Mouse (Mus musculus) forebrain, postnatal 0 days (tissue): ENCODE results near the gene Ddx31. TPM values are rescaled to one million over a fixed set of nuclear protein-coding genes. Genes with fewer than 3 reads are reported as not detected.

Source experiments
- ATAC-seq: fragments of 200-750 bp; cut with Nextera tagmentation; 2 replicates; pipeline ENCODE4 v1.8.0; 2017; ENCODE audit warnings: mild to moderate bottlenecking, moderate library complexity
- DNase-seq: peaks from one replicate; pipeline ENCODE4 v3.0.0-alpha.2; 2015
- H3K27ac ChIP-seq: fragments of 300-500 bp; sonication (generic); 2 replicates; pipeline ENCODE4 v1.5.1; 2014; ENCODE audit warnings: low read depth, mild to moderate bottlenecking, antibody characterized with exemption, low read length, moderate library complexity, mixed read lengths
- H3K27me3 ChIP-seq: fragments of 300-500 bp; sonication (generic); 2 replicates; pipeline ENCODE4 v1.6.1; 2014; ENCODE audit warnings: mild to moderate bottlenecking, low read length, mixed read lengths; ENCODE audit not compliant: insufficient read depth
- H3K36me3 ChIP-seq: fragments of 300-500 bp; sonication (generic); 2 replicates; pipeline ENCODE4 v1.6.1; 2014; ENCODE audit warnings: mild to moderate bottlenecking, moderate library complexity; ENCODE audit not compliant: insufficient read depth
- H3K4me1 ChIP-seq: fragments of 300-500 bp; sonication (generic); 2 replicates; pipeline ENCODE4 v1.6.1; 2014; ENCODE audit warnings: antibody characterized with exemption; ENCODE audit not compliant: insufficient read depth
- H3K4me2 ChIP-seq: fragments of 300-500 bp; sonication (generic); 2 replicates; pipeline ENCODE4 v1.6.1; 2014; ENCODE audit warnings: low read depth, mild to moderate bottlenecking, moderate library complexity
- H3K4me3 ChIP-seq: fragments of 300-500 bp; sonication (generic); 2 replicates; pipeline ENCODE4 v1.5.1; 2014; ENCODE audit warnings: low read depth, low read length, mixed read lengths
- H3K9ac ChIP-seq: fragments of 300-500 bp; sonication (generic); 2 replicates; pipeline ENCODE4 v1.6.1; 2014; ENCODE audit warnings: mild to moderate bottlenecking
- H3K9me3 ChIP-seq: fragments of 300-500 bp; sonication (generic); 2 replicates; pipeline ENCODE4 v1.6.1; 2016; ENCODE audit warnings: low read length
- CTCF ChIP-seq: sonication (generic); IDR thresholded peaks from 2 replicates; pipeline ENCODE4 v1.5.1; 2016; ENCODE audit warnings: antibody characterized with exemption, control low read depth, low read depth
- WGBS: fragments of 180-500 bp; shearing (Covaris S2); extraction: QIAGEN DNeasy Blood & Tissue Kit; methylation state at CpG from one replicate; pipeline ENCODE4 v1.1.7; 2014; 5-methylcytosine and 5-hydroxymethylcytosine counted together
- polyA plus RNA-seq: library from polyadenylated mRNA; unstranded; fragments of >200 nt; fragmentation: Nextera tagmentation; extraction: Ambion mirVana; gene quantifications from 2 replicates; pipeline ENCODE4 v1.2.1, GENCODE M21; 2015
- total RNA-seq: library from RNA; depleted of rRNA; stranded (reverse); fragments of >200 nt; gene quantifications from 2 replicates; pipeline ENCODE4 v1.2.3, GENCODE M21; 2014; rRNA removed

The Ddx31 gene
- total and polyA plus RNA-seq, 2 experiments from 2014 or later, result 10.0 to 22.3 TPM

DNA sequence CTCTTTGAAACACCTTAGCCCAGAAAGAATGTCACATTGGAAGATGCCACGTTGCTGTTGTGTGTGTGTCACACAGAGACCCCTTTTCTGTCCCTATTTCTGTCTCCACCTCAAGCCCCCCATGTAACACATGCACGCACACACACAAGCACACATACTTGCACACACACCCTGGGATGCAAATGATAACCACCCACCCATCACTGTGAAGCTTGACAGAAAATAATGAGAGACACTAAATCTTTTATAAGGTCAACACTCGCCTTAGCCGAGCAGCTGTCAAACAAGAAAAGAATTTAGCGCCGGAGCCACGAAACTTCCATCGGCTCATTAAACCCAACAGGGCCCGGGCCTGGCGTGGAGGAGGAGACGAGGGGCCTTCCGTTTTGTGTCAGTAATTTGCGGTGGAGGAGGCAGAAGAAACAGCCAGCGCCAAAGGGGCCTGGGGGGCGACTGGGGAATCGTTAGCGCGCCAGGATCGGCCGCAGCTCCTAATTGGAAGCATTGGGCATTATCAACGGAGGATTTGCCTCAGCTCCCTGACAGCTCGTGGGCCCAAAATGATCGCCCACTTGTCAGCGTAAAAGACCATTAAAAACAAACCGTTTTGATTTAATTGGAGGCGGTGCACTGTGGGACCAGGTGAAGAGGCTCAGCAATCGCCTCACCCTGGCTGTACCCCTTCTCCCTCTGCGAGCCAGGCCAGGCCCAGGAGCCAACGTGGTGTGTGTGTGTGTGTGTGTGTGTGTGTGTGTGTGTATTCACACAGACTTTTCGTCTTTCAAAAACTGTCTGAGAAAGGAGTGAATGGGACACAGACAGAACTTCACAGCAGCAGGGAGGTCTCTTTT, 103.7 kb downstream of the Ddx31 start:
- Histone ChIP-seq H3K4me3 (no peak overlapping the region), H3K4me1 (no peaks in the 10 kb centered on the region), H3K27ac (no peak overlapping the region), H3K9ac (no peak overlapping the region), H3K27me3 (no peaks in the 10 kb centered on the region), H3K4me2 (0 out of 2 replicates have a peak overlapping the region, but pooled peaks have one; percentile 0), H3K36me3 (no peaks in the 10 kb centered on the region), H3K9me3 (no peaks in the 10 kb centered on the region)
- no peak for TF ChIP-seq CTCF
- DNase-seq, result peak; percentile 22
- ATAC-seq, result no peak
- WGBS, result 12% methylated on average over 30 of the region's 30 CpGs

DNA sequence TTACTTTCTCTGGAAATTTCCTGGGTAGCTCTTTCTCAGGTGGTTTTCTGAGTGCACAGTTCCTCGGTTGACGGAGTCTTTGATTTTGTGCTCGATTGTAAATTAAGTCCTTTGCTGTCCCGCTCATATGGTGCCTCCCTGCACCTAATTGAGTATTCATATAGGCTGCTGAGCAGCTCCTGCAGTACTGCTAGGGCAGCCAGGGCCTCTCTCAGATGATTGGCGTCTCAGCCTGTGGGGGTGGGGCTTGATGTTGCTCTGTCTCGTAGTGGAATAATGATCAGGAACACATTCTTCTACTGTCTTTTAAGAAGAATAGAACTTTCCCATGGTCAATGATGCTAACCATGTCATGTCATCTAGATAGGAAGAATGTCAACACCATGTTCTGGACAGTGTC, 105.2 kb downstream of the Ddx31 start:
- Histone ChIP-seq H3K27me3 (no peaks in the 10 kb centered on the region), H3K4me3 (no peak overlapping the region), H3K27ac (no peak overlapping the region), H3K9me3 (no peaks in the 10 kb centered on the region), H3K9ac (no peak overlapping the region), H3K4me2 (no peak overlapping the region), H3K4me1 (no peaks in the 10 kb centered on the region), H3K36me3 (no peaks in the 10 kb centered on the region)
- ATAC-seq, result no peak
- TF ChIP-seq CTCF, result no peak
- WGBS, result 20% methylated on average over 6 of the region's 6 CpGs
- DNase-seq, result no peak

DNA sequence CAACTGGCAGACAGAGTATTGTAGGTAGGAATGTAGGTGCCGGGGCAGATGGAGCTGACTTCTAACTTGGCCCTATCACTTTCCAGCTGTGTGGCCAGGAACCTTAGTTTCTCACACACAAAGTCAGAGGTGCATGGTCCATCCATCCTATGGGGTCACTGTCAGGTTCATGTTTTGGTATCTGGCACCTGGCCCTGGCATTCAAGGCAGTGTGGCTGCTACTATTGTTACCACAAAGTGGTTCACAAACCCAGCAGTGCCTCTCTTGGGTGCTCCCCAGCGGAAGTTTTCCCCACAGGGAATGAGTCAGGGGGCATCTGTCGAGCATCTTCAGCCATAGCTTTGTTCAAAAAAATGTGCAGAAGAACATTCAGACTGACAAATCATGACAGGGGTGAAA, 106.1 kb downstream of the Ddx31 start:
- Histone ChIP-seq H3K4me3 (no peak overlapping the region), H3K36me3 (no peaks in the 10 kb centered on the region), H3K27me3 (no peaks in the 10 kb centered on the region), H3K4me1 (no peaks in the 10 kb centered on the region), H3K4me2 (no peak overlapping the region), H3K9ac (no peak overlapping the region), H3K9me3 (no peaks in the 10 kb centered on the region), H3K27ac (no peak overlapping the region)
- 88% methylated on average over 3 of the region's 3 CpGs for WGBS
- DNase-seq (no peak), ATAC-seq (no peak)
- TF ChIP-seq CTCF, result no peak

DNA sequence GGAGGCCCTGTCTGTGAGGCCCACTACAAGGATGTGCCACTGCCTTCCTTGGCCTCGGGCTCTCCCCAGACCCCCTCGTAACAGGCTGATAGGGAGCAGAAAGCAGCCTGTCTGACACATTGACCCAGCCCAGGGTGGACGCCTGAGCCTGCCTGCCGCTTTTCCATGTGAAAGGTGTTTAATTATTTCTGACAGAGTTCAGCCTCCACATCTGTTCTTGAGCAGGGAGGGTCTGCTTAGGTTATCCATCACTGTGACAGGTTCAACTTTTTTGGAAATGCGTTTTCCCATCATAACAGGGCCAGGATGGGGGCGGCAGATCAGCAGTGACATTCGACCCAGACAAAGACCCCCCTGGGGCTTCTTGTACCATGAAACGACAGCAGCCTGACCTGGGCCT, 112.8 kb downstream of the Ddx31 start:
- no peak for ATAC-seq

GRCm38 (mm10) chr2:28954595-28954994, 114.4 kb downstream of the Ddx31 start:
- no peak for TF ChIP-seq CTCF
- no peak for ATAC-seq
- 71% methylated on average over 9 of the region's 9 CpGs for WGBS

More for the DNA sequence above, 112.8 kb downstream of the Ddx31 start:
- no peak for TF ChIP-seq CTCF
- H3K4me2 ChIP-seq, result no peak overlapping the region
- no peak overlapping the region for H3K4me3 ChIP-seq
- DNase-seq, result no peak
- H3K36me3 ChIP-seq, result no peaks in the 10 kb centered on the region
- H3K27me3 ChIP-seq, result no peaks in the 10 kb centered on the region
- H3K4me1 ChIP-seq, result no peaks in the 10 kb centered on the region
- no peak overlapping the region for H3K27ac ChIP-seq
- WGBS, result 61% methylated on average over 8 of the region's 8 CpGs
- H3K9ac ChIP-seq, result no peak overlapping the region
- H3K9me3 ChIP-seq, result no peaks in the 10 kb centered on the region

More at GRCm38 (mm10) chr2:28954595-28954994, 114.4 kb downstream of the Ddx31 start:
- Histone ChIP-seq H3K36me3 (no peaks in the 10 kb centered on the region), H3K9ac (no peak overlapping the region), H3K27me3 (no peaks in the 10 kb centered on the region), H3K4me2 (no peak overlapping the region), H3K4me1 (no peaks in the 10 kb centered on the region), H3K4me3 (no peak overlapping the region), H3K27ac (no peak overlapping the region), H3K9me3 (no peaks in the 10 kb centered on the region)
- no peak for DNase-seq

Other genes with a start within 250 kb of the Ddx31 start
- gene Gfi1b, start 218.4 kb upstream of the Ddx31 start, total RNA-seq, result not detected in 2 replicates
- not detected in 2 replicates for gene Gfi1b, start 218.4 kb upstream of the Ddx31 start, polyA plus RNA-seq
- gene Tsc1, start 199.2 kb upstream of the Ddx31 start, total RNA-seq, result 35.4 and 43.4 TPM in 2 replicates
- 7.7 and 16.8 TPM in 2 replicates for gene Tsc1, start 199.2 kb upstream of the Ddx31 start, polyA plus RNA-seq
- gene Spaca9, start 140.7 kb upstream of the Ddx31 start, total RNA-seq, result not detected in 2 replicates
- 3.1 and 3.6 TPM in 2 replicates for gene Spaca9, start 140.7 kb upstream of the Ddx31 start, polyA plus RNA-seq
- gene Ak8, start 140.2 kb upstream of the Ddx31 start, total RNA-seq, result 1.1 and 1.7 TPM in 2 replicates
- 3.4 and 5.2 TPM in 2 replicates for gene Ak8, start 140.2 kb upstream of the Ddx31 start, polyA plus RNA-seq
- gene Gtf3c4, start within 50 bp of the Ddx31 start, total RNA-seq, result 59.4 and 86.0 TPM in 2 replicates
- 11.1 and 15.8 TPM in 2 replicates for gene Gtf3c4, start within 50 bp of the Ddx31 start, polyA plus RNA-seq
- 0.38 and 0.57 TPM in 2 replicates for gene Barhl1, start 76.3 kb downstream of the Ddx31 start, total RNA-seq
- 0.16 and 1.0 TPM in 2 replicates for gene Barhl1, start 76.3 kb downstream of the Ddx31 start, polyA plus RNA-seq
- 0.57 TPM in 1 of 2 replicates, not detected in the other for gene Cfap77, start 214.7 kb downstream of the Ddx31 start, total RNA-seq
- gene Cfap77, start 214.7 kb downstream of the Ddx31 start, polyA plus RNA-seq, result 0.43 and 0.59 TPM in 2 replicates
- 8.5 and 72.5 TPM in 2 replicates for gene Ttf1, start 219.9 kb downstream of the Ddx31 start, total RNA-seq
- gene Ttf1, start 219.9 kb downstream of the Ddx31 start, polyA plus RNA-seq, result 2.2 and 3.4 TPM in 2 replicates